18 mouse cellular contexts compared by ENCODE assay signal in genomic region chr9:90027709-90028108, GRCm38 (mm10). TPM values are rescaled to one million over a fixed set of nuclear protein-coding genes. Genes with fewer than 3 reads are reported as not detected.
A peak's percentile ranks its signal among the peaks of the same experiment; 100 is the strongest.
DNase-seq lines count a peak whose midpoint lies in the region; ATAC-seq and TF ChIP-seq lines count a peak whose summit lies in the region.
"Had no signal": no experiment of that assay in that cellular context is flagged by ENCODE, and none has a peak within 500 bp of the region (broad histone marks: within the 10 kb centered on the region; RNA-seq: fewer than 3 reads in every experiment).

No protein-coding gene starts in this region.

- no peak overlapping the region for H3K27ac ChIP-seq in intestine, postnatal 0 days (ENCODE audit: low read depth, low read length)
- H3K27ac ChIP-seq in intestine, embryonic 15.5 days, result no peak overlapping the region
- no peak overlapping the region for H3K27ac ChIP-seq in lung, postnatal 0 days (ENCODE audit: low read length)
- H3K27ac ChIP-seq in MEL (ENCODE audit: control insufficient read depth, low read depth, low read length), result no peak overlapping the region
- H3K27ac ChIP-seq: embryonic facial prominence, embryonic 12.5 days; hindbrain, embryonic 15.5 days; midbrain, embryonic 12.5 days had no signal

- no peaks in the 10 kb centered on the region for H3K36me3 ChIP-seq in intestine, postnatal 0 days (ENCODE audit: control insufficient read depth, insufficient read depth)
- H3K36me3 ChIP-seq in intestine, embryonic 15.5 days, result no peaks in the 10 kb centered on the region
- H3K36me3 ChIP-seq in lung, postnatal 0 days (ENCODE audit: insufficient read depth, low read length), result no peaks in the 10 kb centered on the region
- H3K36me3 ChIP-seq in MEL (ENCODE audit: control insufficient read depth in 1 of 2, insufficient read depth in 2 of 2, low read length in 2 of 2), result no peaks in the 10 kb centered on the region
- H3K36me3 ChIP-seq: embryonic facial prominence, embryonic 12.5 days; hindbrain, embryonic 15.5 days; midbrain, embryonic 12.5 days had no signal

- TF ChIP-seq RAD21 in MEL (IDR thresholded peaks at IDR 0.05; ENCODE audit: low read depth, low read length), result no peak

- no peak for ATAC-seq in intestine, postnatal 0 days
- ATAC-seq in intestine, embryonic 15.5 days, result no peak
- ATAC-seq in lung, postnatal 0 days, result no peak
- ATAC-seq in neutrophil, adult 5-6 weeks (ENCODE audit: extremely low read depth, insufficient number of reproducible peaks, low FRiP score, poor library complexity, severe bottlenecking), result peak; percentile 33; the same call in 1 of the 2 replicates

- H3K9me3 ChIP-seq in intestine, postnatal 0 days (ENCODE audit: control insufficient read depth), result no peaks in the 10 kb centered on the region
- no peaks in the 10 kb centered on the region for H3K9me3 ChIP-seq in intestine, embryonic 15.5 days
- no peaks in the 10 kb centered on the region for H3K9me3 ChIP-seq in lung, postnatal 0 days (ENCODE audit: low read length)
- no peaks in the 10 kb centered on the region for H3K9me3 ChIP-seq in MEL (replicated peaks; ENCODE audit: insufficient read depth, low read length)
- H3K9me3 ChIP-seq: embryonic facial prominence, embryonic 12.5 days; hindbrain, embryonic 15.5 days; midbrain, embryonic 12.5 days had no signal

- peak; percentile 26 for TF ChIP-seq CTCF in intestine, postnatal 0 days (IDR thresholded peaks at IDR 0.05; ENCODE audit: low read depth)
- peak; percentile 29; the same call in 1 of the 2 replicates for TF ChIP-seq CTCF in lung, postnatal 0 days (IDR thresholded peaks at IDR 0.05)
- TF ChIP-seq CTCF in MEL (IDR thresholded peaks at IDR 0.05 in 2 of 3, conservative IDR thresholded peaks at IDR 0.05 in 1 of 3; ENCODE audit: control insufficient read depth in 1 of 3, insufficient read depth in 1 of 3, low read depth in 2 of 3, low read length in 3 of 3, poor library complexity in 1 of 3, severe bottlenecking in 1 of 3), result peak; percentile 4 to 24 (median 13); a peak in 4 of 6 replicates

- no peak overlapping the region for H3K4me3 ChIP-seq in intestine, postnatal 0 days (ENCODE audit: low read depth, low read length)
- H3K4me3 ChIP-seq in intestine, embryonic 15.5 days (replicated peaks), result no peak overlapping the region
- H3K4me3 ChIP-seq in lung, postnatal 0 days (ENCODE audit: low read depth, low read length), result no peak overlapping the region
- H3K4me3 ChIP-seq in MEL (ENCODE audit: control insufficient read depth in 1 of 2, insufficient read depth in 1 of 2, low read depth in 2 of 2, low read length in 2 of 2), result no peak overlapping the region
- H3K4me3 ChIP-seq: embryonic facial prominence, embryonic 12.5 days; hindbrain, embryonic 15.5 days; midbrain, embryonic 12.5 days had no signal

- no peak for TF ChIP-seq EP300 in lung, postnatal 0 days (IDR thresholded peaks at IDR 0.05)
- TF ChIP-seq EP300 in MEL (IDR thresholded peaks at IDR 0.05; ENCODE audit: low read depth in 1 of 2, low read length in 2 of 2), result no peak

- TF ChIP-seq POLR2A in MEL (IDR thresholded peaks at IDR 0.05; ENCODE audit: control insufficient read depth in 1 of 2, insufficient read depth in 1 of 2, low read depth in 1 of 2, low read length in 2 of 2, poor library complexity in 1 of 2), result no peak

- DNase-seq in lung, postnatal 0 days (ENCODE audit: low spot score), result no peak
- DNase-seq in lung, postnatal 10 days, result no peak
- no peak for DNase-seq in MEL (ENCODE audit: low read depth, low spot score)
- no peak for DNase-seq in heart, postnatal 25 days (ENCODE audit: low spot score)
- no peak for DNase-seq in embryo, embryonic 9.5 days (ENCODE audit: extremely low spot score)
- DNase-seq: adrenal gland, adult 2 months; cerebellum, postnatal 14 days; heart, adult 11 months; layer of hippocampus, adult 9-11 months; left cerebral cortex, postnatal 4 days; lung, adult 18-20 months; right cerebral cortex, postnatal 4 days had no signal

- no peak overlapping the region for H3K9ac ChIP-seq in intestine, postnatal 0 days (ENCODE audit: low read depth, low read length)
- H3K9ac ChIP-seq in intestine, embryonic 15.5 days, result no peak overlapping the region
- H3K9ac ChIP-seq in lung, postnatal 0 days (replicated peaks; ENCODE audit: low read depth), result no peak overlapping the region
- H3K9ac ChIP-seq in MEL (ENCODE audit: control insufficient read depth, low read depth, low read length, poor library complexity, severe bottlenecking), result no peak overlapping the region
- H3K9ac ChIP-seq: embryonic facial prominence, embryonic 12.5 days; hindbrain, embryonic 15.5 days; midbrain, embryonic 12.5 days had no signal

- H3K27me3 ChIP-seq in intestine, postnatal 0 days (replicated peaks; ENCODE audit: control insufficient read depth, insufficient read depth, low read length), result no peaks in the 10 kb centered on the region
- H3K27me3 ChIP-seq in intestine, embryonic 15.5 days (replicated peaks), result no peaks in the 10 kb centered on the region
- no peaks in the 10 kb centered on the region for H3K27me3 ChIP-seq in lung, postnatal 0 days (replicated peaks; ENCODE audit: insufficient read depth, low read length)
- no peaks in the 10 kb centered on the region for H3K27me3 ChIP-seq in MEL (ENCODE audit: control insufficient read depth in 1 of 2, insufficient read depth in 2 of 2, low read length in 2 of 2)
- H3K27me3 ChIP-seq: embryonic facial prominence, embryonic 12.5 days; hindbrain, embryonic 15.5 days; midbrain, embryonic 12.5 days had no signal

- 91% methylated on average over 6 of the region's 6 CpGs for WGBS in intestine, postnatal 0 days
- WGBS in intestine, embryonic 15.5 days, result 87% methylated on average over 6 of the region's 6 CpGs
- 93% methylated on average over 6 of the region's 6 CpGs for WGBS in lung, postnatal 0 days

- no peak overlapping the region for H3K4me2 ChIP-seq in intestine, postnatal 0 days (replicated peaks; ENCODE audit: low read depth)
- H3K4me2 ChIP-seq in intestine, embryonic 15.5 days (replicated peaks), result no peak overlapping the region
- no peak overlapping the region for H3K4me2 ChIP-seq in lung, postnatal 0 days (replicated peaks; ENCODE audit: low read depth, low read length)
- H3K4me2 ChIP-seq: embryonic facial prominence, embryonic 12.5 days; hindbrain, embryonic 15.5 days; midbrain, embryonic 12.5 days had no signal

- H3K79me2 ChIP-seq in MEL (ENCODE audit: control insufficient read depth, insufficient read depth, low read length, poor library complexity), result no peaks in the 10 kb centered on the region

- no peaks in the 10 kb centered on the region for H3K4me1 ChIP-seq in intestine, postnatal 0 days (replicated peaks; ENCODE audit: control insufficient read depth, insufficient read depth, low read length)
- H3K4me1 ChIP-seq in intestine, embryonic 15.5 days (replicated peaks), result no peaks in the 10 kb centered on the region
- no peaks in the 10 kb centered on the region for H3K4me1 ChIP-seq in lung, postnatal 0 days (ENCODE audit: insufficient read depth, low read depth, low read length)
- no peaks in the 10 kb centered on the region for H3K4me1 ChIP-seq in MEL (ENCODE audit: control insufficient read depth in 1 of 2, insufficient read depth in 2 of 2, low read length in 2 of 2)
- H3K4me1 ChIP-seq: embryonic facial prominence, embryonic 12.5 days; hindbrain, embryonic 15.5 days; midbrain, embryonic 12.5 days had no signal

- intact Hi-C loops in heart, postnatal 25 days (cut with DNase I), result no loop called here

TF ChIP-seq in MEL, 35 proteins besides CTCF, POLR2A, EP300 and RAD21:
- TF ChIP-seq MYC (IDR thresholded peaks at IDR 0.05; ENCODE audit: low read depth, low read length), result no peak
- TF ChIP-seq CHD1 (IDR thresholded peaks at IDR 0.05; ENCODE audit: low read depth, low read length), result no peak
- no peak for TF ChIP-seq ZMIZ1 (IDR thresholded peaks at IDR 0.05; ENCODE audit: low read depth, low read length)
- TF ChIP-seq ZC3H11A (IDR thresholded peaks at IDR 0.05; ENCODE audit: low read depth, low read length), result no peak
- no peak for TF ChIP-seq ETS1 (IDR thresholded peaks at IDR 0.05; ENCODE audit: low read depth, low read length)
- no peak for TF ChIP-seq RCOR1 (IDR thresholded peaks at IDR 0.05; ENCODE audit: low read depth, low read length)
- TF ChIP-seq MAZ (IDR thresholded peaks at IDR 0.05; ENCODE audit: low read depth, low read length), result no peak
TF ChIP-seq in MEL: peak in this region for 0.

RNA-seq across cellular contexts. Expression of gene Ctsh, which starts 26.2 kb away (rescaled TPM):
- 305 and 311 TPM in 2 replicates for polyA plus RNA-seq in intestine, postnatal 0 days (2015; fragmentation: Nextera tagmentation; extraction: Ambion mirVana)
- 42.4 and 51.4 TPM in 2 replicates for polyA plus RNA-seq in intestine, embryonic 15.5 days (2015; fragmentation: Nextera tagmentation; extraction: Ambion mirVana)
- 2,236 and 2,487 TPM in 2 replicates for polyA plus RNA-seq in lung, postnatal 0 days (2015; fragmentation: Nextera tagmentation; extraction: Ambion mirVana)
- total RNA-seq in MEL (2012; rRNA removed), result not detected in 2 replicates
- polyA plus RNA-seq in MEL (2012; ENCODE audit: insufficient read depth in 1 of 2, insufficient read length in 2 of 2, low read depth in 1 of 2, low replicate concordance in 2 of 2, missing spikeins in 1 of 2), result not detected
- 201 and 215 TPM in 2 replicates for total RNA-seq in neutrophil, adult 5-6 weeks (2017)
- 10 to 100 TPM; 53.8 to 57.4 TPM for total RNA-seq in heart, postnatal 25 days (2021)

Comparison
In these comparisons a context has a peak if more than half of its experiments do, and no peak if none do; other contexts are left out.
1. RNA of gene Ctsh, which starts 26.2 kb away (polyA plus RNA-seq): 2,236 to 2,487 TPM in lung, postnatal 0 days, 305 to 311 TPM in intestine, postnatal 0 days and 42.4 to 51.4 TPM in intestine, embryonic 15.5 days; not detected in MEL; every median in the first group is over 10 times any median in the second.
2. Peak in every context shown above with its lines, with median percentiles within 50 percentile points of each other: CTCF ChIP-seq.